Mouse (Mus musculus) CH12.LX (cell line): ENCODE measurements at regions not wholly inside any gene's neighbourhood (a gene's known extent, or its start where the extent isn't known, plus 50 kb on each side); places are given as distances from the start of the nearest gene placed in this dataset.

ENCODE experiments used
- DNase-seq: peaks from one replicate; pipeline ENCODE4 v3.0.0-alpha.2; 2013; ENCODE audit errors: extremely low read depth
- H3K27ac ChIP-seq: 2 replicates; pipeline ENCODE4 v1.5.1; 2012; ENCODE audit warnings: low read depth, mild to moderate bottlenecking, control low read depth, moderate library complexity; ENCODE audit not compliant: insufficient read depth
- H3K27me3 ChIP-seq: replicated peaks from 2 replicates; pipeline ENCODE3; 2012; ENCODE audit warnings: inconsistent platforms
- H3K36me3 ChIP-seq, 2 experiments: replicated peaks in 1 of 2; 2 replicates each; pipeline versions ENCODE3 to v1.6.1; 2012; ENCODE audit warnings: inconsistent platforms in 1 of 2, low read length in 1 of 2, mild to moderate bottlenecking in 1 of 2, mixed read lengths in 1 of 2, moderate library complexity in 1 of 2; ENCODE audit not compliant: control insufficient read depth in 1 of 2, insufficient read depth in 1 of 2
- H3K4me1 ChIP-seq, 2 experiments: 2 replicates each; pipeline ENCODE4 v1.6.1; 2012; ENCODE audit warnings: inconsistent platforms in 1 of 2, moderate library complexity in 1 of 2; ENCODE audit not compliant: insufficient read depth in 2 of 2, control insufficient read depth in 1 of 2
- H3K4me2 ChIP-seq: 2 replicates; pipeline ENCODE4 v1.6.1; 2012; ENCODE audit warnings: low read depth, mild to moderate bottlenecking, control low read depth; ENCODE audit not compliant: poor library complexity, insufficient read depth, severe bottlenecking
- H3K4me3 ChIP-seq, 3 experiments: fragments of 150-350 bp in 1 of 3; sonication (generic) in 1 of 3; replicated peaks in 1 of 3; 2 replicates each; pipeline versions ENCODE3 to v1.5.1; 2011 to 2012; ENCODE audit warnings: low read depth in 2 of 3, low read length in 2 of 3, mild to moderate bottlenecking in 2 of 3, moderate library complexity in 2 of 3, control low read depth in 1 of 3, improper control_type of control experiment in 1 of 3, inconsistent platforms in 1 of 3, mixed read lengths in 1 of 3; ENCODE audit not compliant: poor library complexity in 1 of 3
- H3K79me2 ChIP-seq: replicated peaks from 2 replicates; pipeline ENCODE4 v1.6.1; 2012; ENCODE audit warnings: mild to moderate bottlenecking, moderate library complexity; ENCODE audit not compliant: control insufficient read depth, poor library complexity, insufficient read depth, severe bottlenecking; ENCODE audit errors: extremely low read depth
- H3K9ac ChIP-seq: 2 replicates; pipeline ENCODE4 v1.6.1; 2012; ENCODE audit warnings: low read depth, mild to moderate bottlenecking, control low read depth, moderate library complexity; ENCODE audit not compliant: insufficient read depth
- H3K9me3 ChIP-seq: replicated peaks from 2 replicates; pipeline ENCODE3; 2012; ENCODE audit warnings: low read length, inconsistent platforms, mixed read lengths
- CHD1 ChIP-seq: IDR thresholded peaks from 2 replicates; pipeline ENCODE4 v1.6.1; 2012; ENCODE audit warnings: low read depth, low read length, improper control_type of control experiment, inconsistent platforms
- CHD2 ChIP-seq: IDR thresholded peaks from 2 replicates; pipeline ENCODE4 v1.6.1; 2011; ENCODE audit warnings: low read length, improper control_type of control experiment
- E2F4 ChIP-seq: IDR thresholded peaks from 2 replicates; pipeline ENCODE4 v1.6.1; 2011; ENCODE audit warnings: low read depth, low read length, improper control_type of control experiment; ENCODE audit not compliant: insufficient replicate concordance
- ETS1 ChIP-seq: conservative IDR thresholded peaks from 2 replicates; pipeline ENCODE4 v1.6.1; 2012; ENCODE audit warnings: low read depth, mild to moderate bottlenecking, inconsistent platforms, low read length, improper control_type of control experiment, moderate library complexity
- GABPA ChIP-seq: IDR thresholded peaks from 2 replicates; pipeline ENCODE4 v1.6.1; 2012; ENCODE audit warnings: low read depth, low read length, improper control_type of control experiment, inconsistent platforms; ENCODE audit not compliant: insufficient replicate concordance
- IRF4 ChIP-seq: IDR thresholded peaks from 2 replicates; pipeline ENCODE4 v1.6.1; 2014; ENCODE audit warnings: low read depth, mild to moderate bottlenecking, inconsistent platforms, low read length, improper control_type of control experiment
- JUN ChIP-seq: IDR thresholded peaks from 2 replicates; pipeline ENCODE4 v1.6.1; 2011; ENCODE audit warnings: low read depth, mild to moderate bottlenecking, low read length, improper control_type of control experiment, moderate library complexity; ENCODE audit not compliant: insufficient read depth
- MXI1 ChIP-seq: IDR thresholded peaks from 2 replicates; pipeline ENCODE4 v1.6.1; 2011; ENCODE audit warnings: mild to moderate bottlenecking, low read depth, low read length, improper control_type of control experiment
- NRF1 ChIP-seq: IDR thresholded peaks from 2 replicates; pipeline ENCODE4 v1.6.1; 2014; ENCODE audit warnings: low read depth, mild to moderate bottlenecking, inconsistent platforms, low read length, improper control_type of control experiment, moderate library complexity
- POLR2A ChIP-seq: IDR thresholded peaks from 2 replicates; pipeline ENCODE4 v1.6.1; 2011; ENCODE audit warnings: low read depth, mild to moderate bottlenecking, improper control_type of control experiment, low read length
- POLR2AphosphoS2 ChIP-seq: IDR thresholded peaks from 2 replicates; pipeline ENCODE4 v1.6.1; 2011; ENCODE audit warnings: low read depth, low read length, improper control_type of control experiment
- RAD21 ChIP-seq: IDR thresholded peaks from 2 replicates; pipeline ENCODE4 v1.6.1; 2011; ENCODE audit warnings: low read depth, mild to moderate bottlenecking, low read length, improper control_type of control experiment, moderate library complexity
- RCOR1 ChIP-seq: conservative IDR thresholded peaks from 2 replicates; pipeline ENCODE4 v1.6.1; 2012; ENCODE audit warnings: low read depth, mild to moderate bottlenecking, inconsistent platforms, low read length, improper control_type of control experiment
- SIN3A ChIP-seq: IDR thresholded peaks from 2 replicates; pipeline ENCODE4 v1.6.1; 2012; ENCODE audit warnings: low read length, improper control_type of control experiment, inconsistent platforms
- UBTF ChIP-seq: IDR thresholded peaks from 2 replicates; pipeline ENCODE4 v1.6.1; 2012; ENCODE audit warnings: low read depth, mild to moderate bottlenecking, inconsistent platforms, low read length, improper control_type of control experiment, moderate library complexity
- USF2 ChIP-seq: conservative IDR thresholded peaks from 2 replicates; pipeline ENCODE4 v1.6.1; 2011; ENCODE audit warnings: low read depth, low read length, improper control_type of control experiment
- ZKSCAN1 ChIP-seq: IDR thresholded peaks from 2 replicates; pipeline ENCODE4 v1.6.1; 2012; ENCODE audit warnings: low read depth, inconsistent platforms, low read length, improper control_type of control experiment, borderline replicate concordance
- ZNF384 ChIP-seq: IDR thresholded peaks from 2 replicates; pipeline ENCODE4 v1.6.1; 2012; ENCODE audit warnings: low read depth, low read length, improper control_type of control experiment, inconsistent platforms
- dilution Hi-C: fragments of 300-500 bp; cut with MboI; formaldehyde crosslinking; loops from 2 replicates; pipeline ENCODE4 v1.14.3; 2020; ENCODE audit warnings: low sequenced_read_pairs; ENCODE audit not compliant: extremely low pct_unique_long_range_greater_than_20kb, extremely low pct_ligation_motif_present
- in situ Hi-C: fragments of 300-500 bp; cut with MboI; formaldehyde crosslinking; loops from 3 replicates; pipeline ENCODE4 v1.14.3; 2019; ENCODE audit warnings: low sequenced_read_pairs, low pct_ligation_motif_present, low pct_unique_long_range_greater_than_20kb, mixed read lengths

DNA sequence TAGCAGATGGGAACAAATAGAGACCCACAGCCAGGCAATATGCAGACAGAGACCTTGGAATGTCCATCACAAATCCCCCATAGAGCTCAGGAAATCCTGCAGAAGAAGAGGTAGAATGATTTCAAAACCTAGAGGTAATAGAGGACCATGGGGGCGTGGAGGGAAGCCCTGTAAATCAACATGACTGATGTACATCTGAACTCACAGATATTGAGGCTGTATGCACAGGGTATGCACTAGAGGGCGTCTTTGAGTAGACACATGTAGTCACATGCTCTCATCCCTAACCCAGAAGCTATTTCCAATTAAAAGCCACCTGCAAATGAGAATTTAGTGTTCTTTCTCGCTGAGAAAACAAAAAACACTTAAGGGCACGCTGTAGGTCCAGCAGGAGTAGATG lies 941.1 kb downstream of the Robo2 start:
- H3K27me3 ChIP-seq = no peaks in the 10 kb centered on the region
- no peaks in the 10 kb centered on the region for H3K4me1 ChIP-seq
- H3K4me3 ChIP-seq = no peak overlapping the region
- no peak overlapping the region for H3K27ac ChIP-seq
- in situ Hi-C loops = no loop called here
- peaks cover 62% of the 10 kb centered on the region for H3K9me3 ChIP-seq
- H3K4me2 ChIP-seq = no peak overlapping the region
- no peak overlapping the region for H3K9ac ChIP-seq
- dilution Hi-C loops = no loop called here
- DNase-seq = no peak
- TF ChIP-seq RAD21 (no peak), MXI1 (no peak), GABPA (no peak), UBTF (no peak), SIN3A (no peak), NRF1 (no peak), ZKSCAN1 (no peak), IRF4 (no peak), POLR2A (no peak), JUN (no peak), ETS1 (no peak), ZNF384 (no peak), E2F4 (no peak)
- H3K79me2 ChIP-seq = no peaks in the 10 kb centered on the region
- H3K36me3 ChIP-seq = no peaks in the 10 kb centered on the region

DNA sequence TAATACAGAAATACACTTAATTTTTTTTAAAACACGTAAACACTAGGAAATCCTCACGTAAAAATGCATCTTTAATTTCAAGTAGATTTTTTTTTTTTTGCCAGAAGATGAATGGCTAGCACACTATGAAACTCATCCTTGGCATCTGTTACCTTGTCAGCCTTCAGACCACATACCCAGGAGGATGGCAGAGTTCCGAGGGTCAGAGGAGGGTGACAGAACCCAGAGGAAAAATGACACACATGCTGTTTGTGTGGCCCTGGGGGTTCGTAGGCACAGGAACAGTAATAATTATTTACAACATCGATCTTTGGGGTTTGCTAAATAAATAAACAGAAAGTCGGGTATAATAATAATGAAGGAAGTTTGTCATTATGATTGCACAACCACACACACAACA lies 945.3 kb downstream of the Robo2 start:
- H3K4me2 ChIP-seq = no peak overlapping the region
- H3K4me1 ChIP-seq = no peaks in the 10 kb centered on the region
- H3K4me3 ChIP-seq = no peak overlapping the region
- H3K27ac ChIP-seq = no peak overlapping the region
- no peak for DNase-seq
- no peaks in the 10 kb centered on the region for H3K36me3 ChIP-seq
- dilution Hi-C loops (no loop called here), in situ Hi-C loops (no loop called here)
- H3K27me3 ChIP-seq = no peaks in the 10 kb centered on the region
- TF ChIP-seq UBTF (no peak), USF2 (no peak), MXI1 (no peak), RCOR1 (no peak), POLR2AphosphoS2 (no peak), ZKSCAN1 (no peak), CHD1 (no peak), RAD21 (no peak), GABPA (no peak), IRF4 (no peak), CHD2 (no peak)
- peaks cover 60% of the 10 kb centered on the region for H3K9me3 ChIP-seq
- H3K79me2 ChIP-seq = no peaks in the 10 kb centered on the region
- H3K9ac ChIP-seq = no peak overlapping the region
